Mouse (Mus musculus) forebrain, embryonic 16.5 days (tissue): ENCODE data around the gene Zfp281. TPM values are rescaled to one million over a fixed set of nuclear protein-coding genes. Genes with fewer than 3 reads are reported as not detected.

ENCODE experiments used
- ATAC-seq: fragments of 200-750 bp; cut with Nextera tagmentation; 2 replicates; pipeline ENCODE4 v1.8.0; 2017; ENCODE audit warnings: mild to moderate bottlenecking, moderate library complexity
- H3K27ac ChIP-seq: fragments of 300-500 bp; sonication (generic); 2 replicates; pipeline ENCODE4 v1.5.1; 2014; ENCODE audit warnings: low read length, control low read depth
- H3K27me3 ChIP-seq: fragments of 300-500 bp; sonication (generic); replicated peaks from 2 replicates; pipeline ENCODE4 v1.6.1; 2014; ENCODE audit warnings: low read length; ENCODE audit not compliant: control insufficient read depth, insufficient read depth
- H3K36me3 ChIP-seq: fragments of 300-500 bp; sonication (generic); 2 replicates; pipeline ENCODE4 v1.6.1; 2014; ENCODE audit not compliant: control insufficient read depth, insufficient read depth
- H3K4me1 ChIP-seq: fragments of 300-500 bp; sonication (generic); replicated peaks from 2 replicates; pipeline ENCODE4 v1.6.1; 2014; ENCODE audit warnings: low read length; ENCODE audit not compliant: control insufficient read depth, insufficient read depth
- H3K4me2 ChIP-seq: fragments of 300-500 bp; sonication (generic); 2 replicates; pipeline ENCODE4 v1.6.1; 2014; ENCODE audit warnings: mild to moderate bottlenecking, low read length, control low read depth
- H3K4me3 ChIP-seq: fragments of 300-500 bp; sonication (generic); replicated peaks from 2 replicates; pipeline ENCODE4 v1.5.1; 2014; ENCODE audit warnings: mild to moderate bottlenecking, low read length, control low read depth
- H3K9ac ChIP-seq: fragments of 300-500 bp; sonication (generic); replicated peaks from 2 replicates; pipeline ENCODE4 v1.6.1; 2014; ENCODE audit warnings: low read depth, low read length, control low read depth
- H3K9me3 ChIP-seq: fragments of 300-500 bp; sonication (generic); 2 replicates; pipeline ENCODE4 v1.6.1; 2016; ENCODE audit warnings: low read length; ENCODE audit not compliant: control insufficient read depth
- WGBS: fragments of 180-500 bp; shearing (Covaris S2); extraction: QIAGEN DNeasy Blood & Tissue Kit; methylation state at CpG from one replicate; pipeline ENCODE4 v1.1.7; 2014; 5-methylcytosine and 5-hydroxymethylcytosine counted together
- polyA plus RNA-seq: library from polyadenylated mRNA; unstranded; fragments of >200 nt; fragmentation: Nextera tagmentation; extraction: Ambion mirVana; gene quantifications from 2 replicates; pipeline ENCODE4 v1.2.1, GENCODE M21; 2015

Zfp281 gene
- polyA plus RNA-seq, 1 experiment from 2014 or later = 26.1 TPM

DNA sequence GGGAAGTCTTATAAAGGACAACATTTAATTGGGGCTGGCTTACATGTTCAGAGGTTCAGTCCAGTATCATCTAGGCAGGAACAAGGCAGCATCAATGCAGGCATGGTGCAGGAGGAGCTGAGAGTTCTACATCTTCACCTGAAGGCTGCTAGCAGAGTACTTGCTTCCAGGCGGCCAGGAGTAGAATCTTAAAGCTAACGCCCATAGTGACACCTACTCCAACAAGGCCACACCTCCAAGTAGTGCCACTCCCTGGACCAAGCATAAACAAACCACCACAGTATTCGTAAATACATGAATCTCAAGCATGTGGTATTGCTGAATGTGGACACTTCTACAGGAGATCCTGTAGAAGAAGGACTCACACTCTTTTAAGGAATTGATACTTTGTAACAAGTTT lies 18.0 kb downstream of the Zfp281 start:
- WGBS = 80% methylated on average over 3 of the region's 3 CpGs
- Histone ChIP-seq H3K9ac (no peak overlapping the region), H3K27ac (no peak overlapping the region), H3K27me3 (no peaks in the 10 kb centered on the region), H3K9me3 (no peaks in the 10 kb centered on the region), H3K4me3 (no peak overlapping the region), H3K4me2 (no peak overlapping the region), H3K36me3 (no peaks in the 10 kb centered on the region), H3K4me1 (no peaks in the 10 kb centered on the region)
- ATAC-seq = no peak

GRCm38 (mm10) chr1:136644486-136644885 lies 19.8 kb downstream of the Zfp281 start:
- H3K4me2 ChIP-seq = no peak overlapping the region
- no peaks in the 10 kb centered on the region for H3K9me3 ChIP-seq
- no peak overlapping the region for H3K27ac ChIP-seq
- H3K36me3 ChIP-seq = no peaks in the 10 kb centered on the region
- H3K4me3 ChIP-seq = no peak overlapping the region
- ATAC-seq = no peak
- 55% methylated on average over 4 of the region's 4 CpGs for WGBS
- no peaks in the 10 kb centered on the region for H3K4me1 ChIP-seq
- H3K9ac ChIP-seq = no peak overlapping the region
- H3K27me3 ChIP-seq = no peaks in the 10 kb centered on the region

DNA sequence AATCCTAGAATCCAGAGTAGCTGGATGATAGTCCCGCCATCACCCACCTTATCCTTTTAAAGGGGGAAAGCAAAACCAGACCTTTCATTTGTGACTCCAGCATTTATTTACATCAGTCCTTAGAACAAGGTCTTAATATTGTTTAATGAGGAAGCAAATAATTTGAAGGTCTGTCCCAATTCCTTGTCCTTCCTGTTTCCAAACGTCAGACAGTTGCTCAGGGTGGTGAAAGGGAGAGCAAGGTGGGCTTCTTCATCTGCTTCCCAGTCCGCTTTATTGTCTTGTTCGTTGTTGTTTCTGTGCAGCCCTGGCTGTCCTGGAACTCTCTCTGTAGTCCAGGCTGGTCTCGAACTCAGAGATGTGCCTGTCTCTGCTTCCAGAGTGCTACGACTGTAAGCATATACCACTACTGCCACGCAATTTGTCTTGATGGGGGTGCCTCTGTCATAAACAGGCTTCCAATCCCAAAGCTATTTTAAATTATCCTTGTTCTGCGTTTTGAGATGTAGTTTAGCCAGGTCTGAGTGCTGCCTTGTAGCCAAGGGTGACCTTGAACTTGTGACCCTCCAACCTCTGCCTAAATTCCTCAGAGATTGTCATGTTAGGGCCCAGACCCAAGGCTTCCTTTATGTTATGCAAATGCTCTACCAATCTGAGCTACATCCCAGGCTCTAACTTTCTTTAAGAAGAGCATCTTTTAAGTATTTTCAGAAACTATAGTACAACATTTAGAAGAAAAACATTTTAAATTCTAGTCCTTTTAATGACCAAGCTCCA lies 21.3 kb downstream of the Zfp281 start:
- H3K4me2 ChIP-seq = no peak overlapping the region
- no peak for ATAC-seq
- no peak overlapping the region for H3K27ac ChIP-seq
- no peak overlapping the region for H3K4me3 ChIP-seq
- no peak overlapping the region for H3K9ac ChIP-seq
- H3K36me3 ChIP-seq = no peaks in the 10 kb centered on the region
- no peaks in the 10 kb centered on the region for H3K4me1 ChIP-seq
- no peaks in the 10 kb centered on the region for H3K9me3 ChIP-seq
- no peaks in the 10 kb centered on the region for H3K27me3 ChIP-seq
- WGBS = 87% methylated on average over 8 of the region's 8 CpGs

DNA sequence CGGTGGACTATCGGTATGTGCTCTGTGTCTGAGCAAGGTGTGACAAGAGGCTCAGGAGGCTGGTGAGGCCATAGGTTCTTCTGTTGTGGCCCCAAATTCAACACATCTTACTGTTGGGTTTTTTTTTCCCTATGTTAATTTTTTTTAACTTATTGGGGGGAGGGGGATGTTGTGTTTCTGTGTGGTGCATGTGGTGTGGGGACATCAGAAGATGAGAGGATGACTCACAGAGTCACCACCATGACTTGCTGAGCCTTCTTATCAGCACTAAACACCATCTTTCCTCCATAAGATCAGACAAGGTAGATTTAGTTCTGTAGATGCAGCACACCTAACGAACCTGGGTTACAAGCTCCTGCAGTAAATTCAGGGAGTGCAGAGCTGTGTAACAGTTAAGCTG lies 27.4 kb downstream of the Zfp281 start:
- Histone ChIP-seq H3K27me3 (no peaks in the 10 kb centered on the region), H3K4me2 (no peak overlapping the region), H3K36me3 (no peaks in the 10 kb centered on the region), H3K4me1 (no peaks in the 10 kb centered on the region), H3K9me3 (no peaks in the 10 kb centered on the region), H3K4me3 (no peak overlapping the region), H3K9ac (no peak overlapping the region), H3K27ac (no peak overlapping the region)
- ATAC-seq = no peak
- 92% methylated on average over 3 of the region's 3 CpGs for WGBS

- H3K36me3 ChIP-seq = no peaks in the 10 kb centered on the region
- ATAC-seq = no peak
- H3K27ac ChIP-seq = no peak overlapping the region
- H3K9me3 ChIP-seq = no peaks in the 10 kb centered on the region
- H3K4me1 ChIP-seq = no peaks in the 10 kb centered on the region
- WGBS = 85% methylated on average over 8 of the region's 8 CpGs
- H3K27me3 ChIP-seq = no peaks in the 10 kb centered on the region
- no peak overlapping the region for H3K4me2 ChIP-seq
- no peak overlapping the region for H3K4me3 ChIP-seq
- H3K9ac ChIP-seq = no peak overlapping the region
Observed at GRCm38 (mm10) chr1:136653526-136653925, 28.8 kb downstream of the Zfp281 start.

GRCm38 (mm10) chr1:136654385-136654784 lies 29.7 kb downstream of the Zfp281 start:
- Histone ChIP-seq H3K9ac (no peak overlapping the region), H3K9me3 (no peaks in the 10 kb centered on the region), H3K4me2 (no peak overlapping the region), H3K27me3 (no peaks in the 10 kb centered on the region), H3K4me3 (no peak overlapping the region), H3K36me3 (no peaks in the 10 kb centered on the region), H3K4me1 (no peaks in the 10 kb centered on the region), H3K27ac (no peak overlapping the region)
- 75% methylated on average over 11 of the region's 11 CpGs for WGBS
- no peak for ATAC-seq

- Histone ChIP-seq H3K27ac (no peak overlapping the region), H3K4me2 (no peak overlapping the region), H3K36me3 (no peaks in the 10 kb centered on the region), H3K4me3 (no peak overlapping the region), H3K27me3 (no peaks in the 10 kb centered on the region), H3K9ac (no peak overlapping the region), H3K4me1 (peaks cover 1% of the 10 kb centered on the region), H3K9me3 (no peaks in the 10 kb centered on the region)
- 81% methylated on average over 7 of the region's 7 CpGs for WGBS
- ATAC-seq = no peak
Observed at GRCm38 (mm10) chr1:136656619-136657018, 31.9 kb downstream of the Zfp281 start.

- no peaks in the 10 kb centered on the region for H3K9me3 ChIP-seq
- ATAC-seq = no peak
- 89% methylated on average over 13 of the region's 13 CpGs for WGBS
- H3K4me1 ChIP-seq = peaks cover 9% of the 10 kb centered on the region
- H3K9ac ChIP-seq = no peak overlapping the region
- H3K27me3 ChIP-seq = no peaks in the 10 kb centered on the region
- H3K4me3 ChIP-seq = no peak overlapping the region
- H3K27ac ChIP-seq = no peak overlapping the region
- no peaks in the 10 kb centered on the region for H3K36me3 ChIP-seq
- no peak overlapping the region for H3K4me2 ChIP-seq
Observed at GRCm38 (mm10) chr1:136658456-136659227, 33.9 kb downstream of the Zfp281 start.

DNA sequence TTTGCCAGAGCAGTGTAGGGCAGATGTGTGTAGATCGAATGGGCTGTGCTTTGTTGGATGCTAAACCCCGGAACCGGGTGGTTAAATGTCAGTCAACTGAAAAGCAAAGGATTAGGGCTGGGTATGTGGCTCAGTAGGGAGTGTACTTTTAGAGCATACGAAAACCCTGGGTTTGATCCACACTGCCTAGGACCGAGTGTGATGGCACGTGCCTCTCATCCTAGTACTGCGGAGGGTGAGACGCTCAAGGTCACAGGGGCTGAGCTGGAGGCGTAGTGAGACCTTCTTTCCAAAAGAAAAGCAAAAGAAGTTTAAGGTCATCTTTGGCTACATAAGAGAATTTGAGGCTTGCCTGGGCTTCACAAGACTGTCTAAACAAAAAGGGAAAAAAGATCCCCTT lies 34.6 kb downstream of the Zfp281 start:
- Histone ChIP-seq H3K27me3 (no peaks in the 10 kb centered on the region), H3K4me2 (no peak overlapping the region), H3K36me3 (no peaks in the 10 kb centered on the region), H3K4me1 (peaks cover 9% of the 10 kb centered on the region), H3K9ac (no peak overlapping the region), H3K27ac (no peak overlapping the region), H3K9me3 (no peaks in the 10 kb centered on the region), H3K4me3 (no peak overlapping the region)
- no peak for ATAC-seq
- 72% methylated on average over 9 of the region's 9 CpGs for WGBS
